Mouse (Mus musculus): Measurements from ENCODE around the gene Mrpl11.
A peak's percentile ranks its signal among the peaks of the same experiment; 100 is the strongest.

Gene Mrpl11

DNA sequence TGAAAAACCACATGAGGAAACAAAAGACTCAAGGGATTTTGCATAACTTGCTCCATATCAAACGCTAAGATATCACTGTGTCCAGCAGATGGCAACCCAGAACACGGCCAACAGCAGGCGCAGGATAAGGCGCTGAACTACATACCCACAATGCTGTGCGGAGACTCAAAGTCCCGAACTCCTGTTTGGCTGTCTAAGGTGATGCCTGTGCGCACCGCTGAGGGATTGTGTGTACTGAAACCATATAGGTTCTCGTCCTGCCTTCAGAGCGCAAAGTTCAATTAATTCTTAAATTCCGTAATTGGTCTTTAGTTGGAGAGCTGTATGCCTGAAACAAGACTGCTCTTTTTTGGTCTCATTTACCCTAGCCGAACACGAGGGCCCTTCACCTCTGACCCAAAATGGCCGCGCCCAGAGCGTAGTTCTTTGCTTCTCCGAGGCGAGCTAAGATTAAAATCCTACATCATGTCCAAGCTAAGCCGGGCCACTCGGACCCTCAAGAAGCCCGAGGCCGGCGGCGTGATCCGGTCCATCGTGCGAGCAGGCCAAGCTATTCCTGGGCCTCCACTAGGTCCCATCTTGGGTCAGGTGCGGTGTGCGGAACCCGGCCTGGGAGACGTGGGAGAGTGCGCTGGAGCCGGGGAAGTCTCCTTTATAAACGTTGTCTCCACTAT, at the start of gene Mrpl11:
Gene Mrpl11 (plus strand): TSS at position 220 of the 674 bp plus-strand sequence.
- DNase-seq: peak; percentile 91 to 94

DNA sequence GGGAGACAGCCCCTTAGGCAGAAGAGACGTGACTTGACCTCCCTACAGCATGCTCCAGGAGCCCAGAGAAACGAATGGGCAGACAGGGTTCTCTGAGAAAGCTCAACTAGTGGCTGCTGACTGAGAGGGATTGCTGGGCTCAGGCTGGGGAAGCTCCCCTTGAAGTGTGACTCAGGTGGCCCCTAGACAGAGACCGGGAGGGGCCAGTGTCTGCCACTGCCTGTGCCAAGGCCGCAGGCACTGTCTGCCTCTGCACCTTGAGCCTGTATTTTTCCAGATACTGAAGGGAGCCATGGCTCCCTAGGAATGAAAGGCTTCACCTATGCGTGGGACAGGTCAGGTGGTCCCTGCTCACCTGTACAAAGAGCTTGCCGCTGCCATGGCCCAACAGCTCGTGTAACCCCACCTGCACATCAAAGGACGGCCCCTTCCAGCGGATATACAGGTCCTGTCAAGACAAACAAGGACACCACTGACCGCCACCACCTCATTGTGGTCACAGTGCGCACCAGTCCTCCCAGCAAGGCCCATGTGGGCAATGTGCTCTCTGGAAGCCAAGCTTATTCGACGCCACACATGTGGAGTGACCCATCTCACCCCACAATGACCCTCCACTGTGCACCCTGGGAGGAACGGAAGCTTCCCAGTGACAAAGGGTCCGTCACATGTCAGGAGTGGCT, 45.9 kb upstream of the Mrpl11 start:
- DNase-seq: no peak

DNA sequence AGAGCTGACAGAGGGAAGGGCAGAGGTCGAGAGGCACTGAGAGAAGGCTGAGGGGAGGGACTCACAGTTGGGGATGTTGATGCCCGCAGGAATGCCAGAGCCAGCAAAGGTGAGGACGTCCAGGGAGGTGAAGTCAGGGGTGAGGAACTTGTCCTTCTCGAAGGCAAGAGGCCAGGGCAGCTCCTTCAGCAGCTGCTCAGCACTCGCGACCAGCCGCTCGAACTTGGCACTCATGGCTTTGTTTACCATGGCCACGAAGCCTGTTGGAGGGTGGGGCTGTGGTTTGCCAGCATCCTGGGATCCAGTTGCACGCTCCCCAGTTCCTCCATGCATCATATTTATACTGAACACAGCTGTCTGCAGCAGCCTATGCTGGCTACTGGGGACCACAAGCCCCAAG, 45.1 kb upstream of the Mrpl11 start:
- peak in 1 of 2 experiments; percentile 10 for DNase-seq

DNA sequence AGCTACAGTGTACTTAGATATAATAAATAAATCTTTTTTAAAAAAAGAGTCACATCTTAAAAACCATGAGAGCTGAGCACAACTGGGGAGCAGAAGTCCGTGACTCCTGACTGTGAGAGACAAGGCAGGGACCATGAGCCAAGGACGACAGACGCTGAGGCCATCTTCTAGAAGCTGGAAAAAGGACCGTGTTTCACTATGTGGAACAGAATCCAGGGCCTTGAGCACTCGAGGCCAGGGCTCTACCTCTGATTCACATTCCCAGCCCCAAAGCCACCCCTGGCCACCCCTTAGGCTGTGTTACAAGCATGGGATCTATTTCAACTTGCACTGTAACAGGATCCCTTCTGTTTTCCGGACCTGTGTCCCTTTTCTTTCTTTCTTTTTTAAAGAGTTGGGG, 42.3 kb upstream of the Mrpl11 start:
- DNase-seq: no peak

DNA sequence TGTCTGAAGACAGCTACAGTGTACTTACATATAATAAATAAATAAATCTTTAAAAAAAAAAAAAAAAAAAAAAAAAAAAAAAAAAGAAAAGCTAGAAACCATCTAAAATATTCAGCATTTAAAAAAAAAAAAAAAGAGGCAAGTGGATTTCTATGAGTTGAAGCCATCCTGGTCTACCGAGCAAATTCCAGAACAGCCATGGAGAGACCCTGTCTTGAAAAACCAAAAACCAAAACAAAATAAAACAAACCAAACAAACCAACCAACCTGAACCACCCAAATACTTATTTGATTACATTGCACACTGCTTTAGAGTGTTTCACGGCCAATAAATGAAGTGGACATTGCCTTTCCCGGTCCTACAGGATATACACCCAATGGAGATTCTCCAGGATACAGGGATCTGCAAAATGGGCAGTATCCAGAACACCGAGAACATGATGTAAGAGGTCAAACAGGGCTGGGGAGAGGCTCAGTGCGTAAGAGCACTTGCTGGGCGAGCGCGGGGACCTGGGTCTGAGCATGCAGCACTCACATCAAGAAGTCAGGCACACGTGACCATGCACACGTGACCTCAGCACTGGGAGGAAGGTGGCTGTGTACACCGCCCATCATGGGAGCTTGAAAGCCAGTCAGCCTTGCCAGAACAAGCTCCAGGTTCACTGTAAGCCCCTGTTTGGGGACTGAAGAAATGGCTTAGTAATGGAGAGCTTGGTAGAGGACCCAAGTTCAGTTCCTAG, 36.7 kb upstream of the Mrpl11 start:
- DNase-seq: no peak

DNA sequence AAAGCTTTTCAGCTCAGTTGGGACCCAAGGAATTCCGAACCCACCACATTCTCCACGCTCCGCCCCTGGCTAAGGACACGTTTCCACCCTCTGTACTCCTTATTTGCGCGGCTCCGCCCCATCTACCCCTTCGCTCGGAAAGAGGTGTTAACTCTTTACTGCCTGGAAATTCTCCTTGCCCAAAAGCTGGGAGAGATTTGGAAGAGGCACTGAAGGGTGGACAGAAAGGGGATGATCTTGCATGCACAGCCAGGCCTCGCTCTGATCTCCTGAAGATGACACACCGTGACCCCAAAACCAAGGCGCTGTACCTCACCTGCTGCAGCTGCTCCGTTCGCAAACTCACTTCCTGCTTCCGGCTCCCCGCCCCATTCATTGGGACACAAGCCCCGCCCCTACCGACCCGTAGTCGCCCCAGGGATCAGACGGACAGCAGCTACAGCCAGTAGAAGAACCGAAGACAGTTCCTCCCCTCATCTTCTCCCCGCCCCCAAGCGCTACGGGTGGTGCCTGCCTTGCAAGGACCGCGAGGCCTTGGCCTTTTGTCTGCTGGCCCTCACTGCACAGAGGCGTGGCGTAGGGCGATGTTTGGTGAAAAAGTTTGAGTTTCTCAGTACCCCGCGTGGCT, 33.9 kb upstream of the Mrpl11 start, which contains the start of gene Dpp3:
Gene Dpp3 (minus strand): TSS at position 384 of the 628 bp plus-strand sequence.
- DNase-seq: peak; percentile 99

DNA sequence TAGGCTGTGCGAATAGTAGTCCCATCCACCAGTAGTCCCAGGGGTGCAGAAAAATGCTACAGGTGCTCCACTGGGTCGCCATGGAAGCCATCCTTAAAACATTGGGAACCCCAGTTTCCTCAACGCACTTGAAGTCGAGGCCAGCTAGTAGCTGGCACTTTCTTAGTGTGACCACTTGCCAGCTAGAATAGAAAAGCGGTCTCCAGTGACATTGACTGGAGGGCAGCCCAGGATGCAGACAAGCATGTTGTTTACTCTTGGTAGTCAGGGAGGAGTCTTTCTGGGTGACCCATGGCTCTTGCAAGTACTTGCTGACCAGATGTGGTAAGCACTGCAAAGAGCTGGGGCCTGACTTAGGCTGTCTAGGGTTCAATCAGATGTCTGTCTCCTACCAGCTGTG, 33.2 kb upstream of the Mrpl11 start:
- peak; percentile 27 to 33 for DNase-seq

DNA sequence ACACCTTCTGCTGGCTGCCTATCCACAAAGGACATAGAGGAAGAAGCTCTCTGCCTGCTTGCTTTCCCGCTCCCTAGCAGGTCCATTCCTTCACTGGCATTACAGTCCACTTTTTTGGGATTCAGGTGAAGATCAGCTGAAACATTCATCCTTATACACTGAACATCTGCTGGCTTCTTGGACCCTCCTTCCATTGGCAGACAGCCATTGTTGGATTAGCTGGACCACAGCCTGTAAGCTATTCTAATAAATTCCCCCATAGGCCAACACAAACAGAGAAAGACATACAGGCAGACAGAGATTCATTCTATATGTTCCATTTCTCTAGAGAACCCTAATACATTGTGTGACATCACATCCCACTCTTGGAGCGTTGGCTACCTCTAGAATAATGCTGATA, 25.1 kb upstream of the Mrpl11 start:
- no peak for DNase-seq

DNA sequence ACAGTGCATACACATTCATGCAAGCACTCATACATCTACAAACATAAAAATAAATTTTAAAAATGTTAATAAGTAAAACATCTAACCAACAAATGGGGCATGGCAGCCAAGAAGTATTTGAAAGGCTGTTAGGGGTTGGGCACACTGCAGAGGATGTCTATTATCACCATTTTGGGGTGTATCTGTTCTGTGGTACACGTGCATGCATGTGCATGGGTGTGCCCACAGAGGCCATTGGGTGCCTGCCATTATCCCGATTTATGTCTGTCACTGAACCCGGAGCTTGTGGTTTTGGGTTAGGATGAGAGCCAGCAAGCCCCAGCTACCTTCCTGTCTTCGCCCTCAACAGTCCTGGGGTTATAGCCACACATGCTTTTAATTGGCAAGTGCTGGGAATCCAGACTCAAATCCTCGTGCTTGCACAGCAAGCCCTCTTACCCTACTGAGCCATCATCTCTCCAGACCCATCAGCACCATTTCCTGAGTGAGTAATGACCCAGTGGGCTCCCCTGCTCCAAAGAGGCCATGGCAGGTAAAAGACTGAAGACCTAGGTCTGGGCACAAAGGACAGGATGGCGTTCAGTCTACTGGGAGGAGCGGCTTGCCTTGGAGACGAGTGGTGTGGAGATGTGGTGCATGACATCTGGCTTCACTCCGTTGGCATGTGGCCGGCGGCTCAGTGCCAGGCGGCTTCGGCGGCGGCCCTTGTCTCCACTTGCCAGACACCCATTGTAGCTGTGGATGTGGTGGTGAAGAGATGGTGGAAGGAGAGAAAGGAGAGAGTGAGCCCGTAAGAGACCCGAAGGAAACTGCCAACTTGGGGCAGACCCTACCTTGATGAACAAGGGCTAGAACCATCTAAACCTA, 24.3 kb upstream of the Mrpl11 start:
- DNase-seq: no peak

DNA sequence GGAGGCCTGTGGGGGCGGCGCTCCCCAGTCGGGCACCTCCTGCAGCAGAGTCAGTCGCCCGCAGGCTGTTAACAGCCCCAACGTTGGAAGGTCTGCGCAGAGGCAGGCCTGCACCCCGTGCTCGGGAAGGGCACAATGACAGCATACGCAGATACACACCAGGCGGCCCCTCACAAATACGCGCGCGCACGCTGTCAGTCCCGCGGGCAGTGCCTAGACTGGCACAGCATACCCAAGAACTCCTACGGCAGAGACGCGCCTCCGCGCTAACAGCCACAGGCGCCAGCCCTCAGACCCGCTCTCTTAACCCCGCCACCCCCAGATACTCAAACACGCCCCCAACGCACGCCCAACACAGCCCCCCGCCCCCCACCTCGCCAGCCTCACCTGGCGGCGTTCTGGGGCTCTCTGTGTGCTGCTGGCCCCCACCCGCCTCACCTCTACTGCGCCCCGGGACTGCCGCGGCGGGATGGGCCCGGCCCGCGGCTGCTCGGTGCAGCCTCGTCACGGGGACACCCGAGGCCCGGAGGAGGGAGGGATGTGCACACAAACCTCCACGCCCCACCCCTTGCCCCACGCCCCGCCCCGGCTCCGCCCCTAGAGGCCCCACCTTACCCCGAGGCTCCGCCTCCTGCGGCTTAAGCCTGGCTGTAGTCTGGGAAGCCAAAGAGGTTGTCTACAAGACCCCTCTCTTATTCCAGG, 19.2 kb upstream of the Mrpl11 start, which contains the start of gene Peli3:
Gene Peli3 (minus strand): TSS at position 577 of the 702 bp plus-strand sequence.
- DNase-seq: peak; percentile 81 to 84

DNA sequence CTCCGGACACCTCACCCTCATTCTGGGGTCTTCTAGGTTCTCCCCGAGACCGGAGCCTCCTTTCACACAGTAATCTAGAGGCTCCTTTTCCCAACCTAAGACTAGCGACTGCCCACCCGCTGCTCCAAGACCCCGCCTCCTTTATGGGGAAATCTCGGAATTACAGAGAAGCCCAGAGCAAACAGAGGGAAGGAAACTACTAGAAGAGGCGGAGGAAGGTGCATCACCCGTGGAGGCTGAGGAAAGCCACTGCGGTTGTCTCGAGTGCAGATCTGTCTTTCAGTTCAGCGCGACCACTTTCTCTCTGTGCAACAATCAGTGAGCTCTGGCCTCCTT, 18.7 kb upstream of the Mrpl11 start:
- DNase-seq: peak in 1 of 2 experiments; percentile 70

DNA sequence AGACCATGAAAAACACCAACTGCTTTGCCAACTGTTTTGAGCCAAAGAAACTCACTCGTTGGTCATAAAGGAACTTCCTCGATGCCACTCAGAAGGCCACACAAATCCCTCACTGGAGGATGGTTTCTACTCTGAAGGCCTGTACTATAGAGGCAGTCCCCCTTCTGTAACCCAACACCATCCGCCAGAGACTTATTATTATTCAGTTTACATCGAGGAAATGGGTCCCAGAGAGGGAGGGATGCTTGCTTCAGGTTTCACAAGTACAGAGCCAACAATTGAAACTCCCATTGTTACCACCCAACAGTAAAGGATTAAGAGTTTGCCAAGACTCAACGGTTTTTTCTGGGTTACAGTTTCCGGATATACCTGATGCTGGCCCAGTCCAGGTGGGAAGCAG, 16.4 kb upstream of the Mrpl11 start:
- DNase-seq: no peak

DNA sequence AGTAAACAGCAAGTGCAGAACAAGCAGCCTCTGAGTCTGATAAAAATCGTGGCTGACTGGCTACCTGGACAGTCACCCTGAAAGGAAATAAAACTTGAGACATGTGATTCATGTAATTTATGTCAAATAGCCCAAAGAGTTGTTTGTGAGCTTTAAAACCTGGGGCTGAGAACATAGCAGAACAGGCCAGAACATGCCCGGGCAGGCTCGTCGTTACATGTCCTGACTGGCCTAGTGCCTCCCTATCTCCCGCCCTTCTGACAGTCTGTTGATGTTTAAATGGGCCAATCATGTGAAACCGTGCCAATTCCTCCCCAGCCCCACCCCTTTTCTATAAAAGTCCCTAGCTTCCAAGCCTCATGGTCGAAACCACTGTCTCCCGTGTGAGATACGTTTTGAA, 13.3 kb upstream of the Mrpl11 start:
- DNase-seq: peak in 1 of 2 experiments; percentile 26

DNA sequence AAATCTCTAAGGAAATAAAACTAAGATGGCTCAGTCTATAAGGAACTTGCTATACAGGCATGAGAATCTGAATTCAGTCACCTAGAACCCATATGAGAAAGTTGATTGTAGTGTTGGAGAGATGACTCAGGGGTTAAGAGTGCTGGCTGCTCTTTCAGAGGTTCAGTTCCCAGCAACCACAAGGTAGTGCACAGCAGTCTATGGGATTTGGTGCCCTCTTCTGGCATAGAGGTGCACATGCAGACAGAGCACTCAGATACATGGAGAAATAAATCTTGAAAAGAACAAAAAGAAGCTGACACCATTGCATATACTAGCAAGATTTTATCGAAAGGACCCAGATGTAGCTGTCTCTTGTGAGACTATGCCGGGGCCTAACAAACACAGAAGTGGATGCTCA, 6.3 kb downstream of the Mrpl11 start:
- no peak for DNase-seq

DNA sequence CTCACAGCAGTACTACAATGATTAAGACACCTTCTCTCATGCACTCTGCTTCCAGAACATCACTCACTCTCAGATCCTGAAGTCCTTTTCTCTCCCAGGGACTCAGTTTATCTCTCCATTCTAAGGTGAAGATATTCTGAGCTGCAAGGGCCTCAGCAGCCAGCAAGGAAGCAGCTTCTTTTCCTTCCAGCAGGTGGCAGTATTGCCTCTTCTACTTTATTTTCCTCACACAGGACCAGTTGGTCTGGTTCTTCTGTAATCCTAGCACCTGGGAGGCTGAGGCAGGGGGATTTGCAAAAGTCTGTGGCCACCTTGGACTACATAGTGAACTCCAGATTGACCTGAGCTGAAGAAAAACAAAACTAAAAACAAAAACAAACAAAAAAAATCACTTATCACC, 19.8 kb downstream of the Mrpl11 start:
- peak in 1 of 2 experiments; percentile 43 for DNase-seq

DNA sequence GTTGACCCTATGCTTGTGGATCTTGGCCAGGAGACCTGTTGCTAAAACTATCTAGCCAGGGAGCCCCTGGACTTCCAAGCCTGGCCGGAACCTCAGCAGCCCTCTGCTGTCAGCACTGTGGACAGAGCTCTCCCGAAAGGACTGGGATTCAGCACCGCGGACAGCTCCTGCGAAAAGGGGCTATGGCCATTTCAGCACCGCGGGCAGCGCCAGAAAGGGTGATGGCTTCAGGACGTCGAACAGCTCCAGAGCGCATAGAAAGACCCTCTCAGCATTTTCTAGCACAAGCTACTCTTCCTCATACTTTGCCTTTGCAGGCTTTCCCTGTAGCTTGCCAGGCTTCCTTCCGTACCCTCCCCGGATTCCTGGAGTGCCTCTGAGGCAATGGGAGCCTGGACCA, 27.1 kb downstream of the Mrpl11 start:
- DNase-seq: peak; percentile 82 to 84

DNA sequence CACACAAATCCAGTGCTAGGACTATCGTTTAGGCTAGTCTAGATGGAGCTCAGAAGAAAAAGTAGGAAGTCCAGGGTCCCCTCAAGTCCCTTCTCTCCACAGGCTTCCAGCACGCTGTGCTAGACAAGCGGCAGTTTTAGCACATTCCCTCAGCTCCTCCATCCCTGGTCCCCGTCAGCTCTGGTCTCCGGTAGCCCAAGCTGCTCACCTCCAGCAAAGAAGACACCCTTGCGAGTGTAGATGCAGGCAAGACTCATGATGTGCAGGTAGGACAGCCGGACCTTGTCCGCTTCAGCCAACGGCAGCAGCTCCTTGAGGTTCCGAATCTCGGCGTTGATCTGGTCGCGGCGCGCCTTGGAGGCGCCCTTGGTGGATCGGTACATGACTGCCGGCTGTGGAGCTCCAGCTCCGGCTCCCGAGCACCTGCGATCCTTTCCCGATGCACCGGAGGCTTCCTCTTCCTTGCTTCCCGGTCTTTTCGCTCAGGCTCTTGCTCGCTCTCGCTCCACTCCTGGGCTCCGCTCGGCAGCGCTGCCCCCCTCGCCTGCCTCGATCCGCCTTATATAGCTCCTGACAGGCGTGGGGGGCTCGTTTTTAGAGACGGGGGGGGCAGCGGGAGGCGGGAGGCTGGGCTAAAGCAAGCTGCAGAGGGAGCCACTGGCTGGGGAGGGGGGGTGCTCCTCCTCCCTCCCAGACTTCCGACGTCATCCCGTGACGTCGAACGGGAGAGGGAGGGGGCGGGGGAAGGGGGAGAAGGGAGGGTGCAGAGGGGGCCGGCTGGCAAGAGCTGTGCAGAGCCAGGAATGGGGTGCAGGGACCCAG, 27.7 kb downstream of the Mrpl11 start:
- no peak for DNase-seq

DNA sequence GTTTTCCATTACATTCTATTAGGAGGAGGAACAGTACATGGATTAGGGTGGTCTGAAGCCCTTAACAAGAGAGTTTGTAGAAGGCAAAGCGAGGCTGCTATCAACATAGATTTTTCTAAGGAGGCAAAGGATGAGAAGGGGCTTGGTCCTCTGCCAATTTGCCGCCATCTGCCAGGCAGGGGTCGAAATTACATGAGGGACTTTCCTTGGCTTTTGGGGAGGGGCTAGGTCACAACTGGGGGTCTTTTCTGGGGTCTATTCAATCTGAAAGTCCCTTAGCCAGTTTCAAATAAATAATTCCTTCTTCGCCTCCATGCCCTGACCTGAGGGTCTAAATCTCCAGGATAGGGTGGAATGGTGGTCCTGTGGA, 28.3 kb downstream of the Mrpl11 start, which contains the start of gene Npas4:
Gene Npas4 (minus strand): TSS at position 61 of the 370 bp plus-strand sequence.
- DNase-seq: no peak

DNA sequence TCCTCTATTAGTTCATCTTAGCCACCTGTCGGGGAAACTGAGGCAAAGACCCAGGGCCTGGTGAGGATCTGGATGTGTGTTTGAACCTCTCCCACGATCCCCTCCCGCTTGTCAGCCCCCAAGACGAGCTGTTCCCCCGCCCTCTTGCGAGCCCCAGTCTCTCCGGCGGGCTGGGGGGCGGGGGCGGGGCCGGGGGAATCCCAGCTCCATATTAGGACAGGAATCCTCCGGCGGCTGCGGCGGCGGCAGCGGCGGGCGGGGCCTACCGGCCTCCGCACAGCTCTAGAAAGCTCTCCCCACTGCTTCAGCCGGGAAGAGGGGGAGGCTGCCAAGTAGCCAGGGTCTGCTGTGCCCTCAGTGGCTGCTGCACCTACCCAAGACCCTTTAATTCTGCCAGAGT, 28.8 kb downstream of the Mrpl11 start:
- no peak for DNase-seq

DNA sequence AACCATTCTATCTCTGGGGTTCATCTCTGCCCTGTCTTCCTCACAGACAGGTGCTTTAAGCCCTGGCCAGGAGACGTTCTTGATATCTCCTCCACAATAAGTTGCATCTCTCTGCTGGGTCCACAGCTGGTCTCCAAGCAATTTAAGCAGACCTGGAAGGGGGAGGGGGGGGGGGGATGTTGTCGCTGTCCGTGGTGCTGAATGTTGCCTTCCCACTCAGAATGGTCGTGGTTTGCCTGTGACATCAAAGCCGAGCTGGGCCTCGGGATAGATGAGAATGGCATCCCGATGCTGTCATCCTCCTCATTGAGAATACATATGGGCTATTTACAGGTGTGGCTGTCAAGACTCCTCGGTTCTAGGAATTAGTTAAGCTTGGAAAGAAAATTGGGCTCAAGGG, 30.4 kb downstream of the Mrpl11 start:
- DNase-seq: no peak

DNA sequence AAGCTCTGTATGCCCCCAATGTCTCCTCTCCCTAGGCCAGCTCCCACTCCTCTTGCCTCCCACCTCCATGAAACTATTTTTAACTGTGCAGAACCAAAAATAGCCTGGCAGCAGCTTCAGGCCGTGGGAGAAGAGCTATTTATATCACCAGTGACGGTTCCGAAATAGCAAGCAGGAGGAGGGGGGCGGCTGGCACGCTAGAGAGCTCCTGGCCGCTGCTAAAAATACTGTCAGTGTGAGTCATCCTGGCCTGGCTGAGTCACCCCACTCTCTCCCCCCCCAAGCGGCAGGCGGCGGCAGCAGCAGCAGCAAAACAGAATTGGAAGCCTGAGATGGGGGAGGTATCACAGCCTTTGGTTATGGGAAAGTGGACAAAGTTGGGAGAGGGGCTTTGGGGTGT, 31.0 kb downstream of the Mrpl11 start:
- peak; percentile 27 to 32 for DNase-seq

All from lung, adult 18-20 months (tissue).